Mouse (Mus musculus) heart, postnatal 0 days (tissue): ENCODE results near the gene Dock4.

Source experiments
- CTCF ChIP-seq: IDR thresholded peaks from 2 replicates; pipeline ENCODE4 v1.5.1; 2016; ENCODE audit warnings: antibody characterized with exemption, control low read depth, low read depth
- EP300 ChIP-seq: IDR thresholded peaks from 2 replicates; pipeline ENCODE4 v1.6.1; 2016; ENCODE audit warnings: antibody characterized with exemption, low read depth

DNA sequence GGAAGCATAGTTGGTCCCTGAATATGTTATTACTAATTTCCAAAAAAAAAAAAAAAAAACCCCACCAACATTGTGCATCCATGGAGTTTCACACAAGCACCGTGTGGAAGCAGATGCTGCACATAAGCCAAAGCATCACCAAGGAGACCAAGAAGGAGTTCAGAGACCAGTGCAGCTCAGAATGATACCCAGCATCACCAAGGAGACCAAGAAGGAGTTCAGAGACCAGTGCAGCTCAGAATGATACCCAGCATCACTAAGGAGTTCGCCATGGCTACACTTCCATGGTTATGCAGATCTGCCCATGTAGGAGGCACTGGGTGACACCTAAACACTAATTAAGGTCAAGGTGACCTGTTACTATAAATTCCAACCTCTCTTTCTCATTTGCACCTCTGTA lies 46.8 kb upstream of the Dock4 start:
- no peak for TF ChIP-seq CTCF
- no peak for TF ChIP-seq EP300
